Mouse (Mus musculus): ENCODE measurements around the gene Eras. TPM values are rescaled to one million over a fixed set of nuclear protein-coding genes. Genes with fewer than 3 reads are reported as not detected.
A peak's percentile ranks its signal among the peaks of the same experiment; 100 is the strongest.

Eras gene
- total and polyA plus RNA-seq, 3 experiments: not detected

GRCm38 (mm10) chrX:7947900-7948492, 19.6 kb upstream of the Eras start (continued):
- TF ChIP-seq BHLHE40 (IDR thresholded peaks at IDR 0.05; ENCODE audit: borderline replicate concordance, low read depth, low read length): peak; percentile 74; the same call in 1 of the 2 replicates
- TF ChIP-seq MYC (IDR thresholded peaks at IDR 0.05; ENCODE audit: low read depth, low read length): no peak
- no peak for TF ChIP-seq SMC3 (IDR thresholded peaks at IDR 0.05; ENCODE audit: low read depth, low read length)
- TF ChIP-seq ETS1 (IDR thresholded peaks at IDR 0.05; ENCODE audit: low read depth, low read length): peak; percentile 62
- no peak for TF ChIP-seq GABPA (IDR thresholded peaks at IDR 0.05; ENCODE audit: low read depth, low read length)

- peak within 1 kb of the TSS; percentile 73 for H3K9ac ChIP-seq (ENCODE audit: control insufficient read depth, low read depth, low read length, poor library complexity, severe bottlenecking)
- H3K4me3 ChIP-seq (ENCODE audit: control insufficient read depth in 1 of 2, insufficient read depth in 1 of 2, low read depth in 2 of 2, low read length in 2 of 2): peak within 1 kb of the TSS; percentile 78 to 81
- peaks cover 0 to 4% of the 10 kb centered on the region in 2 experiments; a peak in 1 of 4 replicates for H3K36me3 ChIP-seq (ENCODE audit: control insufficient read depth in 1 of 2, insufficient read depth in 2 of 2, low read length in 2 of 2)
- H3K4me1 ChIP-seq (ENCODE audit: control insufficient read depth in 1 of 2, insufficient read depth in 2 of 2, low read length in 2 of 2): peaks cover 3 to 8% of the 10 kb centered on the region in 2 experiments; a peak in 3 of 4 replicates
- peak within 1 kb of the TSS; percentile 13; the same call in 1 of the 2 replicates for H3K27ac ChIP-seq (ENCODE audit: control insufficient read depth, low read depth, low read length)
- H3K27me3 ChIP-seq (ENCODE audit: control insufficient read depth in 1 of 2, insufficient read depth in 2 of 2, low read length in 2 of 2): no peaks in the 10 kb centered on the region
- no peak for DNase-seq (ENCODE audit: low read depth, low spot score)
- H3K79me2 ChIP-seq (ENCODE audit: control insufficient read depth, insufficient read depth, low read length, poor library complexity): no peaks in the 10 kb centered on the region
- no peaks in the 10 kb centered on the region for H3K9me3 ChIP-seq (replicated peaks; ENCODE audit: insufficient read depth, low read length)
- no peak for TF ChIP-seq ZNF384 (IDR thresholded peaks at IDR 0.05; ENCODE audit: low read depth, low read length)
- TF ChIP-seq MAZ (IDR thresholded peaks at IDR 0.05; ENCODE audit: low read depth, low read length): no peak
- no peak for TF ChIP-seq JUND (IDR thresholded peaks at IDR 0.05; ENCODE audit: low read depth, low read length)
- peak; percentile 45 for TF ChIP-seq NELFE (IDR thresholded peaks at IDR 0.05; ENCODE audit: low read depth, low read length)
- no peak for TF ChIP-seq EP300 (IDR thresholded peaks at IDR 0.05; ENCODE audit: low read depth in 1 of 2, low read length in 2 of 2)
- 0 out of 2 replicates have a peak, but pooled peaks have one; percentile 4 for TF ChIP-seq ZC3H11A (IDR thresholded peaks at IDR 0.05; ENCODE audit: low read depth, low read length)
- no peak for TF ChIP-seq E2F4 (IDR thresholded peaks at IDR 0.05; ENCODE audit: borderline replicate concordance, low read depth, low read length)
- TF ChIP-seq SIN3A (IDR thresholded peaks at IDR 0.05; ENCODE audit: low read length): peak; percentile 47
- TF ChIP-seq USF2 (IDR thresholded peaks at IDR 0.05; ENCODE audit: borderline replicate concordance in 1 of 2, insufficient read depth in 1 of 2, low read depth in 1 of 2, low read length in 2 of 2): no peak
- TF ChIP-seq POLR2A (IDR thresholded peaks at IDR 0.05; ENCODE audit: control insufficient read depth in 1 of 2, insufficient read depth in 1 of 2, low read depth in 1 of 2, low read length in 2 of 2, poor library complexity in 1 of 2): peak; percentile 39 to 52; a peak in 2 of 4 replicates
Observed at GRCm38 (mm10) chrX:7947108-7947899, 18.9 kb upstream of the Eras start, which contains the start of gene Hdac6. Gene Hdac6, minus strand, starts transcription at chrX:7947889.

GRCm38 (mm10) chrX:7945618-7946017, 17.2 kb upstream of the Eras start:
- no peaks in the 10 kb centered on the region for H3K79me2 ChIP-seq (ENCODE audit: control insufficient read depth, insufficient read depth, low read length, poor library complexity)
- H3K27me3 ChIP-seq (ENCODE audit: control insufficient read depth in 1 of 2, insufficient read depth in 2 of 2, low read length in 2 of 2): no peaks in the 10 kb centered on the region
- no peak overlapping the region for H3K4me3 ChIP-seq (ENCODE audit: control insufficient read depth in 1 of 2, insufficient read depth in 1 of 2, low read depth in 2 of 2, low read length in 2 of 2)
- H3K36me3 ChIP-seq (ENCODE audit: control insufficient read depth in 1 of 2, insufficient read depth in 2 of 2, low read length in 2 of 2): peaks cover 0 to 4% of the 10 kb centered on the region in 2 experiments; a peak in 1 of 4 replicates
- no peaks in the 10 kb centered on the region for H3K9me3 ChIP-seq (replicated peaks; ENCODE audit: insufficient read depth, low read length)
- no peak overlapping the region for H3K27ac ChIP-seq (ENCODE audit: control insufficient read depth, low read depth, low read length)
- H3K9ac ChIP-seq (ENCODE audit: control insufficient read depth, low read depth, low read length, poor library complexity, severe bottlenecking): no peak overlapping the region
- H3K4me1 ChIP-seq (ENCODE audit: control insufficient read depth in 1 of 2, insufficient read depth in 2 of 2, low read length in 2 of 2): peaks cover 3 to 8% of the 10 kb centered on the region in 2 experiments; a peak in 3 of 4 replicates
- no peak for DNase-seq (ENCODE audit: low read depth, low spot score)
- no peak for TF ChIP-seq CHD1 (IDR thresholded peaks at IDR 0.05; ENCODE audit: low read depth, low read length)
- TF ChIP-seq POLR2AphosphoS2 (IDR thresholded peaks at IDR 0.05; ENCODE audit: low read length): no peak
- TF ChIP-seq RAD21 (IDR thresholded peaks at IDR 0.05; ENCODE audit: low read depth, low read length): no peak
- no peak for TF ChIP-seq ZNF384 (IDR thresholded peaks at IDR 0.05; ENCODE audit: low read depth, low read length)
- no peak for TF ChIP-seq MEF2A (IDR thresholded peaks at IDR 0.05; ENCODE audit: extremely low read depth, insufficient replicate concordance, low read depth, low read length, poor library complexity, severe bottlenecking)
- TF ChIP-seq ZKSCAN1 (IDR thresholded peaks at IDR 0.05; ENCODE audit: low read depth, low read length): no peak
- TF ChIP-seq JUND (IDR thresholded peaks at IDR 0.05; ENCODE audit: low read depth, low read length): no peak
- no peak for TF ChIP-seq E2F4 (IDR thresholded peaks at IDR 0.05; ENCODE audit: borderline replicate concordance, low read depth, low read length)
- no peak for TF ChIP-seq USF1 (IDR thresholded peaks at IDR 0.05; ENCODE audit: low read depth, low read length)
- TF ChIP-seq SMC3 (IDR thresholded peaks at IDR 0.05; ENCODE audit: low read depth, low read length): no peak
- TF ChIP-seq TCF12 (IDR thresholded peaks at IDR 0.05; ENCODE audit: low read depth, low read length): no peak
- TF ChIP-seq CHD2 (IDR thresholded peaks at IDR 0.05; ENCODE audit: low read length): no peak
- TF ChIP-seq ELF1 (IDR thresholded peaks at IDR 0.05; ENCODE audit: low read depth, low read length): no peak

All from MEL (cell line).